Mouse (Mus musculus): ENCODE measurements around the gene Mogs.
A peak's percentile ranks its signal among the peaks of the same experiment; 100 is the strongest.

Gene Mogs

GRCm38 (mm10) chr6:83124851-83125312, 9.6 kb downstream of the Mogs start:
- peak; percentile 92 for DNase-seq

GRCm38 (mm10) chr6:83125331-83125730, 10.0 kb downstream of the Mogs start, which contains the start of gene Ino80b:
Gene Ino80b, minus strand, starts transcription at chr6:83125431.
- DNase-seq: no peak

DNA sequence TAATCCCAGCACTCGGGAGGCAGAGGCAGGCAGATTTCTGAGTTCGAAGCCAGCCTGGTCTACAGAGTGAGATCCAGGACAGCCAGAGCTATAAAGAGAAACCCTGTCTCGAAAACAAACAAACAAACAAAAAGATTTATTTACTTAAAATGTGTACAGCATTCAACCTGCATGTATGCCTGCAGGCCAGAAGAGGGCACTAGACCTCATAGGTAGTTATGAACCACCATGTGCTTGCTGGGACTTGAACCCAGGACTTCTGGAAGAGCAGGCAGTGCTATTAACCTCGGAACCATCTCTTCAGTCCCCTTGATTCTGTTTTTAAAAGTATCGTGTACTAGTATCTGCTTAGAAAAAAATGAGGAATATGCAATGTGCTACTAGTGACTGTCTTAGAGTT, 12.1 kb downstream of the Mogs start:
- DNase-seq: no peak

GRCm38 (mm10) chr6:83131469-83132034, 16.3 kb downstream of the Mogs start:
- DNase-seq: no peak

GRCm38 (mm10) chr6:83132176-83132919, 17.1 kb downstream of the Mogs start:
- DNase-seq: no peak

- DNase-seq: no peak
Observed at GRCm38 (mm10) chr6:83134226-83134625, 18.9 kb downstream of the Mogs start.

DNA sequence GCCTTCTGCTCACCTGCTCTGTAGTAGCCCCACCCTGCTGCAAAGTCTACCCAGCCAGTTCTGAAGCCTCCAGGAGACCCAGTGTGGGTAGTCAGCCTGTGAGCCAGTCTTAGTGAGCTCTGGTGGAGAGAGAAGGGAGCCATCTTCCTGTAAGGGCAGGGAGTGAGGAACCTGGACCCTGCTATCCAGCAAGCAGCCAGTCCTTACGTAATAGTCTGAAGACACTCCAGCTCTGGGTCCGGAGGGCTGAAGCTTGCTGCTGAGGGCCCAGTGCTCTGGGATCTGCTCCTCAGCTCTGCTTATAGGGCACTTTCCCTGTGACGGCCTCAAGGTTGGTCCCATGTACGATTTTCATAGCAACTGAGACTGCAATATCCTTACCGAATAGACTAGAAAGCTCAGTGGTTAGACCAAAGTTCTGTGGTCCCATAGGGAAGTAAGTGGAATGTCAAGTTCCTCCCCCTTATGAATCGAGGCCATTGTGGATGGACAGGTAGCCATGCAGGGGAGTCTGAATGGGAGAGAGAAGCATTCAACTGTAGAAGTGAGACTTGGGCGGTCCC, 19.7 kb downstream of the Mogs start, which contains the start of gene Rtkn:
Rtkn (plus strand) TSS at position 513 of the 563 bp plus-strand sequence.
- no peak for DNase-seq

- DNase-seq: no peak
Observed at GRCm38 (mm10) chr6:83135571-83136161, 20.4 kb downstream of the Mogs start.

- DNase-seq: no peak
Observed at GRCm38 (mm10) chr6:83136291-83136880, 21.1 kb downstream of the Mogs start.

GRCm38 (mm10) chr6:83136881-83137575, 21.7 kb downstream of the Mogs start:
- peak; percentile 70 for DNase-seq

- peak; percentile 90 for DNase-seq
Observed at GRCm38 (mm10) chr6:83137576-83137950, 22.3 kb downstream of the Mogs start.

DNA sequence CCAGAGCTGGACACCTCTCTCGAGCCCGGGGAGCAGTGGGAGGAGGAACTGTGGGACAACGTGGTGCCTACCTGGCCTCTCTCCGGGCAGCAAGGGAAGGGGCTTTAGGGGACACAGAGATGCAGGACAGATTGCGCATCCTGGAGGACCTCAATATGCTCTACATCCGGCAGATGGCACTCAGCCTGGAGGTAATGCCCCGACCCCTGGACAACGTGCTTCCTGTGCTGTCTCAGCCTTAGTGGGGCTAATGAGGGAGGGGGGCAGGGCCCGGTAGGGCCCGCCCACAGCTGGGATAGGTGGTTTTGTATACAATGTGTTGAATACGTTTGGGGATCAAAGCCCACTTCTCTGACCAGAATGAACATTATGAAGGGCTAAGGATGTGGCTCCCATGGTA, 22.8 kb downstream of the Mogs start:
- DNase-seq: no peak

- no peak for DNase-seq
Observed at GRCm38 (mm10) chr6:83140044-83140443, 24.7 kb downstream of the Mogs start.

DNA sequence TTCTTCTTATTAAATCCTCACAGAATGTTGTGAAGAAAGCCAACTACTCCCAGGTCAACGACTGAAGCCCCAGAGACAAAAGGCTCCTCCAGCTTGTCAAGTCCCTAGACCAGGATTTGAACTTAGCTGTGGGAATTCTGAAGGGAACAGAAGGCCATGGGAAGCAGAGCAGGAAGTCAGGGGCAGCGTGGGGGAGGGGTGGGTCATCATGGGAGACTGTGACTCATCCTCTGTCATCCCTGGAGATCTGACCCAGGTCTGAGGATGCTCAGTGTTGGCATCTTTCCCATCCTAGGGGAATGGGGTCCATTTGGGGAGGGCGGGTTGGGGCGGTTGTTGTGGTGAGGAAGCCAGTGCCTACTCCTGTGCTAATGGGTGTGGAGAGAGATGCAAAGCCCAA, 26.3 kb downstream of the Mogs start:
- no peak for DNase-seq

- DNase-seq: peak; percentile 69
Observed at GRCm38 (mm10) chr6:83142211-83142731, 27.0 kb downstream of the Mogs start.

- DNase-seq: no peak
Observed at GRCm38 (mm10) chr6:83142886-83143285, 27.6 kb downstream of the Mogs start.

DNA sequence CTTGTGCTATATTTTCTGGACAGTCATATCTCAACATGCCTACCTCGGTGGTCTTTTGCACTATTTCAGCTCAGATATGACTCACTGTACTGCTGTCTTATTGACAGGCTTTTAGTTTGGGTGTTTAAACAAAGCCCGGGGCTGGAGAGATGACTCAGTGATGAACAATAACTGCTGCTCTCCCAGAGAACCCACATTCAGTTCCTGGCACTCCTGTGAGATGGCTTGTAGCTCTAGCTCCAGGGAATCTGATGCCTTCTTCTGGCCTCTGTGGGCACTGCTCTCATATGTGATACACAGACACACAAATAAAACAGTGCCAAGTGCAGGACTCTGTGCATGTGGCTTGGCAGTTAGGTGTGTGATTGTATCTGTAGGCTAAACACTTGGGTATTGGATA, 29.9 kb downstream of the Mogs start:
- no peak for DNase-seq

GRCm38 (mm10) chr6:83145805-83146204, 30.5 kb downstream of the Mogs start:
- DNase-seq: no peak

GRCm38 (mm10) chr6:83147280-83147679, 32.0 kb downstream of the Mogs start:
- DNase-seq: no peak

GRCm38 (mm10) chr6:83151721-83152120, 36.4 kb downstream of the Mogs start:
- no peak for DNase-seq

DNA sequence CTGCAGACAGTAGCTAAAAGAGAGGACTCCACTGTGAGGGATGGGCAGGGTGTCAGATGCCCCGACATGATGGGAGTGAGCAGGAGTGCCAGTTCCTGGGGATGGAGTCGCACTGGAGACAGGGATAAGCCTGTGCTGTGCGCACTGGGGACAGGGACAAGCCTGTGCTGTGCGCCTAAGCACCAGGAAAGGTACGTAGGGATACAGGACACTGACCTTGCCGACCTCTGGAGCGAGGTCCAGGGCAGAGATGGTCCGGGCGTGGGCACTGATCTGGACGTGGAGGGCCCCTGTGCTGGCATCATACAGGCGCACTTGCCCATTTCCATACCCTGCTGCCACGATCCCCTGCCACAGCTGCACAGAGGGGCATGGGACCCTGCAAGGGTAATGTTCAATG, 37.7 kb downstream of the Mogs start:
- DNase-seq: no peak

GRCm38 (mm10) chr6:83153485-83153884, 38.2 kb downstream of the Mogs start:
- DNase-seq: no peak

Measured in layer of hippocampus, adult 9-11 months (tissue).